Mouse (Mus musculus) kidney, adult 2 months (tissue): ENCODE results near the gene Adcy5. TPM values are rescaled to one million over a fixed set of nuclear protein-coding genes. Genes with fewer than 3 reads are reported as not detected.

Experiments used
- DNase-seq: peaks from one replicate; pipeline ENCODE4 v3.0.0; 2021
- H3K27ac ChIP-seq: fragments of 200-500 bp; 2 replicates; pipeline ENCODE4 v1.5.1; 2012; ENCODE audit warnings: low read depth, low read length, control low read depth, inconsistent platforms; ENCODE audit not compliant: insufficient read depth
- H3K27me3 ChIP-seq: fragments of 200-500 bp; replicated peaks from 2 replicates; pipeline ENCODE4 v1.6.1; 2012; ENCODE audit warnings: mild to moderate bottlenecking, moderate library complexity, low read length, inconsistent platforms; ENCODE audit not compliant: control insufficient read depth, insufficient read depth
- H3K36me3 ChIP-seq: fragments of 200-500 bp; 2 replicates; pipeline ENCODE4 v1.6.1; 2012; ENCODE audit warnings: mild to moderate bottlenecking, moderate library complexity, low read length, inconsistent platforms; ENCODE audit not compliant: control insufficient read depth, insufficient read depth
- H3K4me1 ChIP-seq: fragments of 200-500 bp; 2 replicates; pipeline ENCODE4 v1.6.1; 2011; ENCODE audit warnings: low read length; ENCODE audit not compliant: control insufficient read depth, insufficient read depth
- H3K4me3 ChIP-seq: fragments of 200-500 bp; 2 replicates; pipeline ENCODE4 v1.5.1; 2011; ENCODE audit warnings: mild to moderate bottlenecking, low read depth, low read length, control low read depth; ENCODE audit not compliant: insufficient read depth
- CTCF ChIP-seq: fragments of 200-500 bp; conservative IDR thresholded peaks from 2 replicates; pipeline ENCODE4 v1.5.1; 2011; ENCODE audit warnings: low read depth, mild to moderate bottlenecking, control low read depth, low read length, moderate library complexity, mixed read lengths; ENCODE audit not compliant: insufficient read depth, insufficient read length
- POLR2A ChIP-seq: fragments of 200-500 bp; IDR thresholded peaks from one replicate; pipeline ENCODE4 v1.6.1; 2011; ENCODE audit warnings: low read depth, low read length, control low read depth
- WGBS: fragments of 180-500 bp; shearing (Covaris S2); methylation state at CpG from one replicate; pipeline ENCODE4 v1.1.7; 2018; 5-methylcytosine and 5-hydroxymethylcytosine counted together
- polyA plus RNA-seq: library from polyadenylated mRNA; depleted of rRNA; stranded (reverse); fragments of >200 nt; gene quantifications from 2 replicates; pipeline ENCODE4 v1.2.3, GENCODE M21; 2012

The Adcy5 gene
- polyA plus RNA-seq, 1 experiment: 5.7 TPM

DNA sequence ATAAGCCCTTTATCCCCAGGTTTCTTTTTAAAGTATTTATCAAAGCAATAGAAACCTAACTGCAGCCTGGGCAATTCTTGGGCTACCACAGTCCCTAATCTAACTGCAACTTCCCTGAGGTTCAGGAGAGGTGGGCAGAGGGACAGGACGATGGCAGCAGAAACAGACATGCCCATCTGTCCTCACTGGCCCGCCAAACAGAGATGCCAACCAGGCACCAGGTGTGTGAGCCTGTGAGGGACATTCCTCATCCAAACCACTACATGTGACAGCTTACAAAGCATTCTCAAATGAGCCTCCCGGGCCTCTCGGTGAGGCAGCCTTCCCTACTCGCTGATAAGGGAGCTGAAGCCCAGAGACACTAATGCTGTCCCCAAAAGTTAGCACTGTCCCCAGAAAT is 132.6 kb downstream of the Adcy5 start:
- H3K4me1 ChIP-seq: no peaks in the 10 kb centered on the region
- no peaks in the 10 kb centered on the region for H3K27me3 ChIP-seq
- no peaks in the 10 kb centered on the region for H3K36me3 ChIP-seq
- DNase-seq: no peak
- WGBS: 93% methylated on average over 5 of the region's 5 CpGs
- no peak overlapping the region for H3K27ac ChIP-seq
- no peak overlapping the region for H3K4me3 ChIP-seq
- TF ChIP-seq POLR2A (no peak), CTCF (no peak)

DNA sequence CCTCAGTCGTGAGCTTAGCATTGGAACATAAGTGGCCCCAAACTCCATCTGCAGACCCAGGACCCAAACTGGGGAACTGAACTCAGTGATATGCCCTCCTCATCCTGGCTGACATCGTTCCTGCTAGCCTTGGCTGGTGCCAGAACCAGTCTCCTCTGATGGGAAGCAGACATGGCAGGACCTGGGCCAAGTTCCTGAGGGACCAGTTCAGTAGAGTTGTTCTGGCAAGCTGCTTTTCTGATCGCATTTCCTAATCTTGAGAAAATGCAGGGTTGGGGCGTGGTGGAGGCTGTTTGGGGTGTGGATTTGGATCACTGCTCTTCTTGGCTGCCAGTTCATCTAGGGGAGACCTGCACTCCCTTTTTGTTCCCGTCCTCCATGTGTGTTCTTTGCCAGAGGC is 143.1 kb downstream of the Adcy5 start:
- Histone ChIP-seq H3K27me3 (no peaks in the 10 kb centered on the region), H3K27ac (no peak overlapping the region), H3K4me1 (no peaks in the 10 kb centered on the region), H3K36me3 (no peaks in the 10 kb centered on the region), H3K4me3 (no peak overlapping the region)
- TF ChIP-seq CTCF (no peak), POLR2A (no peak)
- no peak for DNase-seq
- WGBS: 66% methylated on average over 5 of the region's 5 CpGs

DNA sequence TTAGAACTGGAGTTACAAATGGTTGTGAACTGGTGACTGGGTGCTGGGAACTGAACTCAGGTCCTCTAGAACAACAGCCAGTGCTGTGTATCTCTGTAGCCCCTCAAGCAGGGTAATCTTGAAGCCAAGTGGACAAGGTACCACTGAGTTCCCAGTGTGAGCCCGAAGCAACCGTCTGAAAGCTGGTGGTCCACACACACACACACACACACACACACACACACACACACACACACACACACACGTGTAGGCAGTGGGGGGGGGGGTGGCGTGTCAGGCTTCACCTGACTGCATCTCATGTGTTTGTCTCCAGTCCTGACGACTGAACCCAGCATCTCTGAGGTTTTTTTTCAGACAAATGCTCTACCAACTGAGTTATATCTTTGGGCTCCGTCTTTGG is 145.5 kb downstream of the Adcy5 start:
- WGBS: 84% methylated on average over 6 of the region's 6 CpGs
- Histone ChIP-seq H3K4me3 (no peak overlapping the region), H3K36me3 (no peaks in the 10 kb centered on the region), H3K27ac (no peak overlapping the region), H3K4me1 (no peaks in the 10 kb centered on the region), H3K27me3 (no peaks in the 10 kb centered on the region)
- TF ChIP-seq CTCF (no peak), POLR2A (no peak)
- no peak for DNase-seq

DNA sequence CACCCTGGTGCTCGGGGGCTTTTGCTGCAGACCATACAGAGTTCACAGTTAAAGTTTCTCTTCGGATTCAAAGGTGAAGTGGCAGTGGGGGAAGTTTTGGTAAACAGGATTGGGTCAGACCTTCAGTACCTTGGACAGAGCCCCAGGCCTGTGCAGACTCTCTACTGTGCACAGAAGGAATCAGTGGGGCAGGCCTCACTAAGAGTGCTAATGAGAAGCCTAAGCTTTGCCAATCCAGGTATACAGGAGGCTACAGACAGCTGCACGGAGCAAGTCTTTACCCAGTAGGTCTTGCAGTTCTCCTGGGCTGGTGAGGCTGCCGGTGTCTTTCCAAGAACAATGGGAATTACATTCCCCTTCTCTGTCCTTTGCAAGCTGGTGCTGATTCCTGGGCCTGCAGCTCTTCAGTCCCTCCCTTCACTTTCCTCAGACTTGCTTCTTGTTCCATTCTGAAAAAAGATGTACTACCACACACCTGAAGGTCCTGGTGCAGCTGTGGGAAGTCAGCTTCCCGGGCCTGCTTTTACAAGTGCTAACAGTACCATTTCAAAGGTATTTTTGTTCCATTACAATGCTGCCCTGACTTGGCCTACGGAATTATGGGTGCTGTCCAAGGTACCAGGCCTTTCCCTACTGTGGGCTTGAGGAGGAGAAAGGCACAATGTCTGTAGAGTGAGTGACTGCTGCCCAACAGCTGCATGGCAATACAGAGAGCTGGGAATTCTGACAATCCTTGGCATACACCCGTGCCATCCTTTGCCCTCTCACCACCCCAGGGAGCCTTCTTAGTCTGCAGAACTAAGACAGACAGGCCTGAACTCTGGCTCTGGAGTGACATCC is 148.0 kb downstream of the Adcy5 start:
- TF ChIP-seq CTCF: no peak
- no peak for TF ChIP-seq POLR2A
- Histone ChIP-seq H3K27ac (no peak overlapping the region), H3K27me3 (no peaks in the 10 kb centered on the region), H3K36me3 (no peaks in the 10 kb centered on the region), H3K4me1 (no peaks in the 10 kb centered on the region), H3K4me3 (no peak overlapping the region)
- 47% methylated on average over 7 of the region's 7 CpGs for WGBS
- DNase-seq: no peak

DNA sequence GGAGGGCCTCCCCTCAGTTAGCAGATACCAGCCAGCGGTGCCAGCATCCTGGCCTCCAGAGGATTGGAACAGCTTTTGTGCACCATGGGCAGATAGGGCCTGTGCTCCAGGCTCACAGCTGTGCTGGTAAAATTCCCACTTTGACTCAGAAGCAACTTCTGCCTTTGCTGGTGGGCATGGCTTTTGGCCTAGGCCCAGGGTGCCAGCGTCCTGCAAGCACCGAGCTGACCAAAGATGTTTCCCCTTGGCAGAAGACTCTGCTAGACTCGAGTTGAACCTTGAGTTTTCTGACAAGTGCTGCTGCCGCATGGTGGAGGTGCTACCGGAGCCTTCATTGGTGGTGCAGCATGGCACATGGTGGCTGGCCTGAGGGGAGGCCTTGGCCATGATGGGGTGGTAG is 149.0 kb downstream of the Adcy5 start:
- TF ChIP-seq POLR2A (no peak), CTCF (no peak)
- WGBS: 93% methylated on average over 6 of the region's 6 CpGs
- Histone ChIP-seq H3K27ac (no peak overlapping the region), H3K4me3 (no peak overlapping the region), H3K36me3 (no peaks in the 10 kb centered on the region), H3K27me3 (no peaks in the 10 kb centered on the region), H3K4me1 (no peaks in the 10 kb centered on the region)
- no peak for DNase-seq

DNA sequence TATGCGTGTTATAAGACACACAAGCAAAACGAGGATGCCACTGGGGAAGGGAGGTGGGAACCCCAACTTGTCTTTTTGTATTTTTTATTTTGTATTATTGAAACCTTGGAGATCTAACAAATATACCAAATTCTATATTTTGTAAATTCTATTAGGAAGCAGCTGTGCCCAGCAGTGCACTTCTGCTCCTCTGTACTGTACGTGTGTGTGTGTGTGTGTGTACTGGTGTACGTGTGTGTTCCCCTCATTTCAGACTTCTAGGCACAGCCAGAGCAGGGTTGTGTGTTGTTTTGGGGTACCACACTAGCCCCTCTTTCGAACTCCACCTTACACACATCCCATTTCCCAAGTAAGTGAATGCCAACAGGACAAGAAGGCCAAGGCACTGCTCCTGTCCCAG is 149.7 kb downstream of the Adcy5 start:
- WGBS: 93% methylated on average over 5 of the region's 5 CpGs
- TF ChIP-seq POLR2A (no peak), CTCF (no peak)
- no peak for DNase-seq

DNA sequence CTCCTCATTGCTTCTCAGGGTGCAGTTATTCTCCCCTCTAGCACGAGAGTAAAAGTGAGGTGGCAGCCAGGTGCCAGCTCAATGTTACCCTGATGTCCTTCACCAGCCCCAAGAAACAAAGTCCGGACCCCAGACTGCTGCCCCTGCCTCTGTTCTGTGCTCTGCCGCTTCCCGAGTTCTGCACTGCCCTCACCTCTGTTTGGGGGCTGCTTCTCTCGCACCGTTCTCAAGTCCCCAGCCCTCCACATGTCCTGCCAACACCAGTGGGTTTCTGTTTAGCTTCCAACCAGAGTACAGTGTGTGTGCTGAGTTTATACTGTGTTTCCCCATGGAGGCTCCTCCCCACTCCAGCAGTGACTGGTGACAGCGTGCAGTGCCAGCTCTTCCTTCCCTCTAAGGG is 150.5 kb downstream of the Adcy5 start:
- Histone ChIP-seq H3K4me1 (peaks cover 5% of the 10 kb centered on the region; the same call in 1 of the 2 replicates), H3K27ac (no peak overlapping the region), H3K27me3 (no peaks in the 10 kb centered on the region), H3K4me3 (no peak overlapping the region), H3K36me3 (no peaks in the 10 kb centered on the region)
- TF ChIP-seq POLR2A (no peak), CTCF (no peak)
- DNase-seq: no peak
- WGBS: 90% methylated on average over 7 of the region's 7 CpGs

More for the DNA sequence above, 149.7 kb downstream of the Adcy5 start:
- Histone ChIP-seq H3K4me3 (no peak overlapping the region), H3K36me3 (no peaks in the 10 kb centered on the region), H3K4me1 (no peaks in the 10 kb centered on the region), H3K27ac (no peak overlapping the region), H3K27me3 (no peaks in the 10 kb centered on the region)
